Comparison of ENCODE assay signal across 8 mouse cellular contexts in the genomic region with DNA sequence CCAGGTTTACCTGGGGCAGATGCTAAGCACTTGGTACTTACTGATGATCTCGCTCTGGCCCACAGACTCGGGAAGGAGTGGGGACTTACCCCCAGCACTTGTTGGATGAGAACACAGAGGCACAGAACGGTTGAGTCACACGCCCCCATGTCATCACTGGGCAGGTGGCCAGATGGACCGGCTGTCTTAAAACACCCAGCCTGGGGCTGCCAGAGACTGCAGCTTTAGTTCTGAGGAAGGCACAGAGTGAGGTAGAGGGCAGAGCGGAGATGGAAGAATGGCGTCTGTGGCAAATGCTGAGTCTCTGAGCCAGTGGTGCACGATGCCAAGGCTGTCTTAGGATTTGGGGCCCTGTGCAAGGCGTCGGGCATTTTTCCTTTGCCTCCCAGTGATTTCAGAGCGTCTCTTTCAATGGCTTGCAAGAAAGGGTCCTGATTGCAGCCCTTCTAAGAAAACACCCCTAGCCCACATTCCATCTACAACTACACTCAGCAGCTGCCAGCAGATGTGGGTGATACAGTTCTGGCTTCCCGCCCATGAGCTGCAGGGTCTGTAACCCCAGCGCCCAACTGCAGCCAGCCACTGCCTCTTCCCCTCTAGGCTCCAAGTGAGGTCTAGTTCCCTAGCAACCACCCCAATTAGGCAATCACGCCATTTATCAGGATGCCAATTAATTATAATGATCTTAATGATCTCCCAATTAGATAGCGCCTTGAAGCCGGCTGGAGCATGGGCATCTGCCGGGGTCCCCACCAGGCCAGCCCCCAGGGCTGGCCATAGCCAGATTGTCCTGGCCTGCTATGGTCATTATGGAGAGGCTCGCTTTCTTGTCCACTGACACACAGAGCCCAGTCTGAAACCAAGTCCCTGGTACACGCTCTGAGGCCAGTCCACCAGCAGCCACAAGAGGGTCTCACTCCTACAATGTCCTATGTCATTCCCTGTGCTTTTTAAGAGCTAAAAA. TPM values are rescaled to one million over a fixed set of nuclear protein-coding genes. Genes with fewer than 3 reads are reported as not detected.
DNase-seq lines count a peak whose midpoint lies in the region; ATAC-seq lines count a peak whose summit lies in the region.

No protein-coding gene starts in this region.

- H3K4me1 ChIP-seq in kidney, embryonic 15.5 days = peaks cover 76% of the 10 kb centered on the region
- peaks cover 20% of the 10 kb centered on the region for H3K4me1 ChIP-seq in embryonic facial prominence, embryonic 11.5 days (ENCODE audit: control insufficient read depth, insufficient read depth, low read length)
- H3K4me1 ChIP-seq in intestine, embryonic 15.5 days (replicated peaks) = peaks cover 74% of the 10 kb centered on the region
- H3K4me1 ChIP-seq in limb, embryonic 12.5 days (replicated peaks) = peaks cover 83% of the 10 kb centered on the region

- no peak for ATAC-seq in kidney, embryonic 15.5 days (replicated peaks; ENCODE audit: low FRiP score)
- no peak for ATAC-seq in embryonic facial prominence, embryonic 11.5 days (replicated peaks; ENCODE audit: insufficient number of reproducible peaks, low FRiP score, low TSS enrichment, low read depth)
- ATAC-seq in intestine, embryonic 15.5 days = no peak
- ATAC-seq in limb, embryonic 12.5 days (ENCODE audit: insufficient number of reproducible peaks, insufficient read depth, low FRiP score, low TSS enrichment, low read depth) = no peak
- no peak for ATAC-seq in megakaryocyte, adult 5-6 weeks (ENCODE audit: poor library complexity, severe bottlenecking)

- H3K27ac ChIP-seq in kidney, embryonic 15.5 days = no peak overlapping the region
- H3K27ac ChIP-seq in embryonic facial prominence, embryonic 11.5 days (replicated peaks; ENCODE audit: low read depth, low read length) = peak overlapping the region; percentile 20; the same call in 1 of the 2 replicates
- H3K27ac ChIP-seq in intestine, embryonic 15.5 days = peak overlapping the region; percentile 52
- H3K27ac ChIP-seq in limb, embryonic 12.5 days = peak overlapping the region; percentile 99

- no peak overlapping the region for H3K9ac ChIP-seq in kidney, embryonic 15.5 days
- H3K9ac ChIP-seq in embryonic facial prominence, embryonic 11.5 days (replicated peaks; ENCODE audit: low read length) = peak overlapping the region; percentile 28
- H3K9ac ChIP-seq in intestine, embryonic 15.5 days = peak overlapping the region; percentile 23; the same call in 1 of the 2 replicates
- H3K9ac ChIP-seq in limb, embryonic 12.5 days (replicated peaks) = peak overlapping the region; percentile 24

- WGBS in kidney, embryonic 15.5 days = 58% methylated on average over 19 of the region's 19 CpGs
- 54% methylated on average over 19 of the region's 19 CpGs for WGBS in embryonic facial prominence, embryonic 11.5 days
- WGBS in intestine, embryonic 15.5 days = 57% methylated on average over 19 of the region's 19 CpGs
- 38% methylated on average over 19 of the region's 19 CpGs for WGBS in limb, embryonic 12.5 days

- no peaks in the 10 kb centered on the region for H3K27me3 ChIP-seq in kidney, embryonic 15.5 days
- H3K27me3 ChIP-seq in embryonic facial prominence, embryonic 11.5 days (ENCODE audit: control insufficient read depth, insufficient read depth, low read length) = no peaks in the 10 kb centered on the region; the same call in 1 of the 2 replicates
- H3K27me3 ChIP-seq in intestine, embryonic 15.5 days (replicated peaks) = no peaks in the 10 kb centered on the region
- H3K27me3 ChIP-seq in limb, embryonic 12.5 days = no peaks in the 10 kb centered on the region

- no peak overlapping the region for H3K4me3 ChIP-seq in kidney, embryonic 15.5 days (replicated peaks)
- H3K4me3 ChIP-seq in embryonic facial prominence, embryonic 11.5 days (ENCODE audit: low read depth, low read length) = no peak overlapping the region
- no peak overlapping the region for H3K4me3 ChIP-seq in intestine, embryonic 15.5 days (replicated peaks)
- peak overlapping the region; percentile 92; the same call in 1 of the 2 replicates for H3K4me3 ChIP-seq in limb, embryonic 12.5 days (replicated peaks)

- no peak overlapping the region for H3K4me2 ChIP-seq in kidney, embryonic 15.5 days
- no peak overlapping the region; the same call in 1 of the 2 replicates for H3K4me2 ChIP-seq in embryonic facial prominence, embryonic 11.5 days (ENCODE audit: low read depth, low read length)
- peak overlapping the region; percentile 95 for H3K4me2 ChIP-seq in intestine, embryonic 15.5 days (replicated peaks)
- peak overlapping the region; percentile 90 for H3K4me2 ChIP-seq in limb, embryonic 12.5 days

- H3K9me3 ChIP-seq in kidney, embryonic 15.5 days (replicated peaks) = no peaks in the 10 kb centered on the region
- no peaks in the 10 kb centered on the region for H3K9me3 ChIP-seq in embryonic facial prominence, embryonic 11.5 days (replicated peaks; ENCODE audit: control insufficient read depth, low read length)
- H3K9me3 ChIP-seq in intestine, embryonic 15.5 days = no peaks in the 10 kb centered on the region
- no peaks in the 10 kb centered on the region for H3K9me3 ChIP-seq in limb, embryonic 12.5 days

- peak; percentile 42 for DNase-seq in kidney, adult 18-20 months
- no peak for DNase-seq in embryonic facial prominence, embryonic 11.5 days (ENCODE audit: low spot score)
- peak; percentile 76 to 88 for DNase-seq in gastrocnemius, postnatal 4 days (ENCODE audit: low spot score in 2 of 2)
- peak; percentile 52 for DNase-seq in ovary, postnatal 10 days (ENCODE audit: low spot score)

- H3K36me3 ChIP-seq in kidney, embryonic 15.5 days = no peaks in the 10 kb centered on the region
- H3K36me3 ChIP-seq in embryonic facial prominence, embryonic 11.5 days (replicated peaks; ENCODE audit: control insufficient read depth, insufficient read depth, low read depth, low read length) = no peaks in the 10 kb centered on the region
- no peaks in the 10 kb centered on the region for H3K36me3 ChIP-seq in intestine, embryonic 15.5 days
- H3K36me3 ChIP-seq in limb, embryonic 12.5 days = peaks cover 5% of the 10 kb centered on the region; the same call in 1 of the 2 replicates

RNA-seq across cellular contexts. Expression of a gene that starts 3.7 kb away (rescaled TPM):
- polyA plus RNA-seq in kidney, embryonic 15.5 days (2015; fragmentation: Nextera tagmentation; extraction: Ambion mirVana) = 61.0 and 65.3 TPM in 2 replicates
- 166 and 168 TPM in 2 replicates for polyA plus RNA-seq in embryonic facial prominence, embryonic 11.5 days (2014; fragmentation: Nextera tagmentation; extraction: Ambion mirVana)
- total RNA-seq in gastrocnemius, postnatal 4 days (2021) = 10 to 100 TPM; 66.2 to 68.9 TPM
- polyA plus RNA-seq in intestine, embryonic 15.5 days (2015; fragmentation: Nextera tagmentation; extraction: Ambion mirVana) = 100 and 106 TPM in 2 replicates
- 176 and 187 TPM in 2 replicates for polyA plus RNA-seq in limb, embryonic 12.5 days (2016; fragmentation: Nextera tagmentation; extraction: Ambion mirVana)
- 71.3 and 72.6 TPM in 2 replicates for total RNA-seq in megakaryocyte, adult 5-6 weeks (2015)
- total RNA-seq in megakaryocyte, adult 5-6 weeks (2017) = 47.4 and 51.1 TPM in 2 replicates

Comparison
In these comparisons a context has a peak if more than half of its experiments do, and no peak if none do; other contexts are left out.
1. H3K4me2 ChIP-seq: peak in intestine, embryonic 15.5 days (single experiment) and limb, embryonic 12.5 days (single experiment); none in kidney, embryonic 15.5 days (single experiment) and embryonic facial prominence, embryonic 11.5 days (single experiment).